Mouse (Mus musculus) megakaryocyte, embryonic 14.5 days (primary cell): ENCODE results near the gene Ptpn3. TPM values are rescaled to one million over a fixed set of nuclear protein-coding genes. Genes with fewer than 3 reads are reported as not detected.

Experiments
- H3K27me3 ChIP-seq: replicated peaks from 2 replicates; pipeline ENCODE3; 2012; ENCODE audit warnings: inconsistent platforms
- H3K36me3 ChIP-seq: replicated peaks from 2 replicates; pipeline ENCODE3; 2012; ENCODE audit warnings: low read length, inconsistent platforms, mixed read lengths
- H3K4me1 ChIP-seq: 2 replicates; pipeline ENCODE4 v1.6.1; 2012; ENCODE audit warnings: inconsistent platforms
- H3K4me3 ChIP-seq: replicated peaks from 2 replicates; pipeline ENCODE3; 2012; ENCODE audit warnings: moderate library complexity, mild to moderate bottlenecking, inconsistent platforms
- H3K9me3 ChIP-seq: 2 replicates; pipeline ENCODE4 v1.6.1; 2012; ENCODE audit warnings: inconsistent platforms
- FLI1 ChIP-seq: IDR thresholded peaks from 2 replicates; pipeline ENCODE4 v1.6.1; 2012; ENCODE audit warnings: low read length, inconsistent platforms, mixed read lengths
- GATA1 ChIP-seq: IDR thresholded peaks from 3 replicates; pipeline ENCODE4 v1.6.1; 2012; ENCODE audit warnings: mixed read lengths, low read length, inconsistent platforms, borderline replicate concordance
- polyA plus RNA-seq: library from polyadenylated mRNA; stranded (reverse); fragments of >175 nt; gene quantifications from 2 replicates; pipeline ENCODE4 v1.2.3, GENCODE M21; 2012; ENCODE audit warnings: low replicate concordance; ENCODE audit not compliant: insufficient read depth

The Ptpn3 gene
- polyA plus RNA-seq, 1 experiment = 0.07 TPM

DNA sequence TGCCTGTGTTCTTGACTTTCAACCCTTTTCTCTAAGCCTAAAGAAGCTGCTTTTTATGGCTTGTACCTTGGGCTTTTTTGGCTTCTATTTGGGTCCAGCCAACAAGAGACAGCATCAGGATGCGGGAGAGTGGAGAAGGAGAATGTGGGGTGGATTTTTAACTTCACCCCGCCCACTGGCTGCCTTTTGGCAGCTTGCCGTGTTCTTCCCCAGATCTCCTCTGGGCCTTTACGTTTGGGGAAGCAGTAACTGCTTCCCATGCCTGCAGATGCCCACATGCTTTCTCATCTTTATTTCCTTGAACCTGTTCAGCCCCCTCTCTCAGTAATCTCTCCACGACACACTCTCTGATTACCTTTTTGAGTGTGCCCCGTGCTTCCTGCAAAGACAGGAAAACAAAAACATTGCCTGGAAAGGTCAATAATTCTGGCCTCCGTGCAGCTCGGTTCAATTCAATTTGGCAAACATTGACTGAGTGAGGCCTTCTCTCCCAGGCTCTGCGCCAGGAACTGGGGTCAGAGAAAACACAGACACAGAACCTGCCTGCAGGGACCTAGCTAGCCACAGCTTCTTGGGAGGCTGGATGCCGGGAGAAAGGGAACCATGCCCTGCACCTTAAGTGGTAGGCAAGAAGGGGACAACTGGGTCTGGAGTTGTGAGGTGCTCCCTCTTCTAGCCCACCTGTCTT, 17.0 kb upstream of the Ptpn3 start:
- TF ChIP-seq FLI1 (no peak), GATA1 (no peak)
- no peaks in the 10 kb centered on the region for H3K9me3 ChIP-seq
- peaks cover 19% of the 10 kb centered on the region; the same call in 1 of the 2 replicates for H3K4me1 ChIP-seq
- H3K27me3 ChIP-seq = peaks cover 39% of the 10 kb centered on the region
- H3K36me3 ChIP-seq = no peaks in the 10 kb centered on the region
- H3K4me3 ChIP-seq = no peak overlapping the region

DNA sequence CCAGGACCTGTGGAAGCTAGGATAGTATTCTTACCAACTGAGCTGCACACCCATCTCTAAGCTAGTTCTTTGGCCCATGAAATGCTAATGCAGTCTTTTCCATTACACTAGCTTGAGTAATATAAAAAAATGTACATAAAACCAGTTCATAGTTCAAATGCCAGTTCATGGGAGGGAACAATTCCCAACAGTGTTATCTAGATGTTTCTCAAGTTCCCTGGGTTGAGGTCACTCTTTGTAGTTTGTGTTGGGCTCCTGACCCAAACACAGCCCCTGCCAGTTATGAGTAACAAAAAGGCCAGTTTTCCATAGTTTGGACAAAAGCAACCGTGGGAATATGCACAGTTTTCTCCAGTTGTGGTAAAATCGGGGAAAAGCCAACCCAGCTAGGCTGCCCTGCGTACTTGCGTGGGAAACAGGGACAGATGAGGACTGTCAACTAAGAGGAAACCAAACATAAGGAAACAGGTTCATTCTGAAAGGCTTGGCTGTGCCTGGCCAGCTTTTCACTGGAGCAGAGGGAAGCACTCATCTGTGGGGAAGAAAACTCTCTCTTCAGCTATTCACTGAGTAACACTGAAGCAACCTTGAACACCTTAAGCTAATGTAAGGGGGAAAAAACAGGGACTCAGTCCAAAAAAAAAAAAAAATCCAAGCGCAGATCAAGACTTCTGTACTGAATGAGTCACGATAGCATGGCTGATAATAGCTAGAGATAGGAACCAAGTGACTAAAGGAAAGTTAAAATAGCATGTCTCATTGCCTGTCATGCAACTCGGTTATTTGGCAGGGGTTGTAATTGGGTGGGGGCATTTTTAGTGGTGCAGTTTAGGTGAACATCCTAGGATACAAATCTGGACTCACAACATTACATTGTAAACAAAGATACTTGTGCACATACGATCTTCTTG, 10.9 kb upstream of the Ptpn3 start:
- Histone ChIP-seq H3K4me3 (no peak overlapping the region), H3K36me3 (no peaks in the 10 kb centered on the region), H3K4me1 (peaks cover 26% of the 10 kb centered on the region), H3K9me3 (no peaks in the 10 kb centered on the region), H3K27me3 (peaks cover 35% of the 10 kb centered on the region)
- TF ChIP-seq FLI1 (no peak), GATA1 (no peak)

DNA sequence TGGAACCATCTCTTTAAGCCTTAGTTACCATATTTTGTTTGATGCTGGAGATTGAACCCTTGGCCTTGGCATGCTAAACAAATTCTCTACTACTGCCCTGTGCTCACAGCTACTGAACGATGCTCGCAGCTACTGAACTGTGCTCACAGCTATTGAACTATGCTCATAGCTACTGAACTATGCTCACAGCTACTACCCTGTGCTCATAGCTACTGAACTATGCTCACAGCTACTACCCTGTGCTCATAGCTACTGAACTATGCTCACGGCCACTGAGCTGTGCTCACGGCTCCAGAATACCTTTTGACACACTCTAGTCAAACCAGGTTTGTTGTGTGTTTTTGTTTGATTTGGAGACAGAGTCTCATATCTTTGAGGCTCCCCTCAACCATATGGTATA, 10.1 kb upstream of the Ptpn3 start:
- Histone ChIP-seq H3K9me3 (no peaks in the 10 kb centered on the region), H3K4me3 (no peak overlapping the region)

DNA sequence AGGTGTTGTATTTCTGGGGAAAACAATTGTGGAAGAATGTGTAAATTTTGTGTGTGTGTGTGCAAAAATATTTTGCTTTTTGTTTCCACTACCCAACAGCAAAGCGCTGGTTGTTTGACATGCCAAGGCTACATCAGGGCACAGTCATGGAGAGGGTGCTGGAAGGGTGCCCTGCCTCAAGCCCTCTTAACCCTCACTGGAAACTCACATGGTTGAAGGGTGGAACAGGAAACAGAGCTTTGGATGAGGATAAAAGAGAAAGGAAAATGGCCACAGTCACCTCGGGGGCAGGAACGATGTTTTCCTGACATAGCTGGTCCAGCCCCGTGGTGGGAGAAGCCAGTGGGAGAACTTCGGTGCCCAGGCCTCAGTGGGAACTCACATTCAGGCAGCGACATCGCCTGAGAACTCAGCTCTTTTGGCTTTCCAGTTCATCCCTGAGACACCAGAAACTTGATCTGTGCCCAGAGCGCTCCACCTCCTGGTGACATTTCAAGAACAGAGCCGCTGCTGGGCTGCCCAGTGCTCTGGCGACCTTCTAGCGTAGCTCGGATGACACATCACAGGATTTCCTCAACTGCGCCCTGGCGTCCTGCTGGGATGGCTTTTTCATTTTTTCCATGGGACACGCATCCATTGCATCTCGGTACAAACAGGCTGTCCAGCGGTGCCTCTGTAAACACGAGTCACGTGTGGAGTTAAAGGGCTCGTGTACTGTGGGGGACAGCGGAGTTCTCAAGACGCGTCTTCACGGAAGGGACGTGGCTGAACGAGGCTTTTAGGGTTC, 6.8 kb upstream of the Ptpn3 start:
- Histone ChIP-seq H3K27me3 (peaks cover 21% of the 10 kb centered on the region), H3K9me3 (no peaks in the 10 kb centered on the region), H3K36me3 (no peaks in the 10 kb centered on the region), H3K4me3 (peak overlapping the region; percentile 81), H3K4me1 (peaks cover 56% of the 10 kb centered on the region)
- TF ChIP-seq GATA1 (no peak), FLI1 (no peak)

More for the DNA sequence above, 10.1 kb upstream of the Ptpn3 start:
- TF ChIP-seq FLI1 = no peak
- TF ChIP-seq GATA1 = no peak
- Histone ChIP-seq H3K36me3 (no peaks in the 10 kb centered on the region), H3K4me1 (peaks cover 34% of the 10 kb centered on the region), H3K27me3 (peaks cover 33% of the 10 kb centered on the region)

- peaks cover 58% of the 10 kb centered on the region for H3K4me1 ChIP-seq
- no peaks in the 10 kb centered on the region for H3K9me3 ChIP-seq
- TF ChIP-seq GATA1 (no peak), FLI1 (no peak)
- H3K36me3 ChIP-seq = no peaks in the 10 kb centered on the region
- peaks cover 18% of the 10 kb centered on the region for H3K27me3 ChIP-seq
- H3K4me3 ChIP-seq = peak overlapping the region; percentile 79
These were observed 6.1 kb upstream of the Ptpn3 start for GRCm38 (mm10) chr4:57307747-57308146.

DNA sequence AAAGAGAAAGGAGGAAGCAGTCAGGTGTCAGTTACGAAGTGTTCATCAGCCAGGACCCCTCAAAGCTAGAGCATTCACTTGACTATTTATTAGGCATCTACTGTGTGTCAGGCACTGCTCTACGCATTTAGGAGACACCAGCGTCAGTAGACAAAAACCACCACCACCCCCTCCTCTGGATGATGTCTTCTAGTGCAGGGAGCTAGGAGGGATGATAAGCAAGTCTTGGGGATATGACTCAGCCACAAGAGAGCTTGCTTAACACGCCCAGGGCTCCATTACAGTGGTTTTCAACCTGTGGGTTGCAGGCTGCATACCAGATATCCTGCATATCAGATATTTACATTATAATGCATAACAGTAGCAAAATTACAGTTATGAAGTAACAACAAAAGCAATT, 4.6 kb upstream of the Ptpn3 start:
- Histone ChIP-seq H3K4me1 (peaks cover 67% of the 10 kb centered on the region), H3K27me3 (peaks cover 12% of the 10 kb centered on the region), H3K9me3 (no peaks in the 10 kb centered on the region), H3K36me3 (no peaks in the 10 kb centered on the region), H3K4me3 (peak overlapping the region; percentile 78)
- no peak for TF ChIP-seq FLI1
- TF ChIP-seq GATA1 = no peak

DNA sequence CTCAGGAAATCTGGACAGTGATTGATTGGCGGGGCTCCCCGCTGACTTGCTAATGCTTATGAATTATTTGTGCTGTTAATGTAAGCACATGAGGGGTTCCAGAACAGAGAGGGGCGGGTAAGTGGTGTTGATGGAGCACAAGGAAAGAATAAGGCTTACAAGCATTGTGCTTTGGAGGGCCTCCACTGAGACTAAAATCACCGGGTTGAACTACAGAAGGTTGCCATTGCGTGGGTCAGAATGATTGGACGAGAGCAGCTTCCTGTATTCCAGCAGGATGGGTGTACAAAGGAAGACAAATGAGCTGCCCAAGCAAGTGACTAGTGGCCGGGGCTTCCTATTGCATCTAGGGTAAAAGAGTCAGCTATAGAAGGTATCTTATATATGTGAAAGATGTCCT, 4.0 kb upstream of the Ptpn3 start:
- Histone ChIP-seq H3K9me3 (no peaks in the 10 kb centered on the region), H3K36me3 (no peaks in the 10 kb centered on the region), H3K4me3 (no peak overlapping the region), H3K4me1 (peaks cover 72% of the 10 kb centered on the region), H3K27me3 (peaks cover 9% of the 10 kb centered on the region)
- TF ChIP-seq FLI1 (no peak), GATA1 (no peak)

DNA sequence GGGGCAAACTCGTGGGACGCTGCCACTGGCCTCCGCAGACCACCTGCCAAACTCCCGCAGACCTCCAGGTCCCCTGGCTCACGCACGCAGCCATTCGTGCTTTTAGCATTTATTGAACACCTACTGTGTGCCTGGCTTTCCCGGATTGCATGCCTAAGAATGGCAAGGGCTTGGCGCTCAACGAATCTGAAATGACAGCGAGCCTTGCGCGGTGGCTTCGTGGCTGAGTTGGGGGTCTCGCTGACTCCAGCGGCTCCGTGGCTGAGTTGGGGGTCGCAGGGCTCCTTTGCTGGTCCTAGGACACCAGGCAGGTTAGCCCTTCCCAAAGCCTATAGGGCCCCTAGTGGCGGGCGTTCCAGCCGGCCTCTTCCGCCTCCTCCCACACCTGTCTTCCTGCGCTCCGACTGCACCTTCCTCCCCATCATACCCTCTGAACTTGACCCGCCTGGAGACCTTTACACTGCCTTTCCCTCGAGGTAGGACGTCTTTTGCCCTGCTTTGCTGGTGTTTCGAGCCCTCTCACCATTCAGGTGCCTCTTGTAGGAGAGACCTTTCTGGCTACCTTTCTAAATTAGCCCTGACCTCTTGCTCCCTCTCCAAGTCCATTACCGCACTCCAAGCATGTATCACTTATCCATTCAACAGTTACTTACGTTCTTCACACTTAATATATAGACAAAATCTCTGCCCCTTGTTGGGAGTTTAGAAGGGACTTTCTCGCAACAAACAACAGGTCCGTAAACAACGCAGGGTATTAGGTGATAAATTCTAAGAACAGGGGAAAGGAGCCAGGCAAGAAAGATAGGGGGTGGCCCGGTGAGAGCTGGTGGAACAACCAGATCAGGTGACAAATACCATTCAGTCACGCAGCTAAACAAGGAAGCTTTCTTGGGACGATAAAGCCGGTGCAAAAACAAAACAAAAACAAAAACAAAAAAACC, 898 bp downstream of the Ptpn3 start:
- Histone ChIP-seq H3K9me3 (no peaks in the 10 kb centered on the region), H3K4me3 (peak overlapping the region; percentile 96), H3K36me3 (no peaks in the 10 kb centered on the region), H3K4me1 (peaks cover 56% of the 10 kb centered on the region), H3K27me3 (peaks cover 19% of the 10 kb centered on the region)
- no peak for TF ChIP-seq GATA1
- TF ChIP-seq FLI1 = no peak

DNA sequence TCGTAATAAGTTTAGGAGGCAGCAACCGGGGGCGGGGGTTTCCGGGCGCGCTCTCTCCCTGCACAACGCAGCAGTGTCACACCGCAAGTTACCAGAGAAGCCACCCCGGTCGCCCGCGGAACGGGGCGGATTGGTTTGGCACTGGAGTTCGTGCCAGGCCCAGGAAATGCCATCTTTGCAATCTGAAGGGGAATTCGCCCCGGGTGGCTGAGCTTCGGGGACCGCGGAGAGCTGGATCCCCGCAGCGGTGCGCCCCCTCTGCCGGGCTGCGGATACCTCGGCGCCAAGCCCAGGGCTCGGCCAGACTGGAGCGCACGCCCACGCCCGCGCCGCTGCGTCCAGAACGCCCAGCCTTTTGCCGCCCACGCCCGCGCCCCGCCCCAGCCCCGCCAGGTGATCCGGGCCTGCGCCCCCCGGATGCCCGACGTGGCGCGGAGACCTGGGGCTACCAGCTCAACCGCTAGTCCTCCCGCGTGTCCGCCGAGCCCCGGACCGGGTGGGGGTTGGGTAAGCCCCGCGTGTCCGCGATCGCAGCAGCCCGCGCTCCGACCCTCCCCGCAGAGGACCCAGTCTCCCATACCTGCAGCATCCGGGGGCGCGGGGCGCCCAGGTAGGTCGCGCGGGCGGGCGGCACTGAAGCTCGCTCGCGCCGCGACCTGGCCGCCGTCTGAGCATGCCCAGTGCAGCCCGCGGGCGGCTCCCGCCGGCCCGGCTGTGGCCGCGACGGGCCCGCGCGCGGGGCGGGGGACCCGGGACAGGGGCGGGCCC, 1.8 kb downstream of the Ptpn3 start:
- Histone ChIP-seq H3K4me3 (peak overlapping the region; percentile 96), H3K27me3 (peaks cover 19% of the 10 kb centered on the region), H3K9me3 (no peaks in the 10 kb centered on the region), H3K4me1 (peaks cover 56% of the 10 kb centered on the region), H3K36me3 (no peaks in the 10 kb centered on the region)
- TF ChIP-seq GATA1 (no peak), FLI1 (no peak)
